In genomic region chr9:85843031-85843890, GRCm38 (mm10) we compare ENCODE assay signal across 7 mouse cellular contexts. TPM values are rescaled to one million over a fixed set of nuclear protein-coding genes. Genes with fewer than 3 reads are reported as not detected.
DNase-seq lines count a peak whose midpoint lies in the region; ATAC-seq and TF ChIP-seq lines count a peak whose summit lies in the region.

No protein-coding gene starts in this region.

- peak; percentile 75 for DNase-seq in NIH3T3 (ENCODE audit: low read depth)
- peak; percentile 67 for DNase-seq in adrenal gland, postnatal 36 days
- DNase-seq in forebrain, embryonic 10.5 days (ENCODE audit: extremely low spot score, low spot score), result peak; percentile 75
- DNase-seq in heart, postnatal 10 days, result peak; percentile 48 to 56
- peak; percentile 27 to 70 for DNase-seq in kidney, postnatal 25 days
- peak; percentile 47 for DNase-seq in stomach, postnatal 0 days (ENCODE audit: low spot score)

- peak overlapping the region; percentile 98 for H3K4me2 ChIP-seq in stomach, postnatal 0 days (replicated peaks; ENCODE audit: low read depth)

- no peak for TF ChIP-seq EP300 in stomach, postnatal 0 days (optimal IDR thresholded peaks at IDR 0.05)

- peaks cover 49% of the 10 kb centered on the region for H3K27me3 ChIP-seq in forebrain, embryonic 10.5 days (ENCODE audit: poor library complexity, severe bottlenecking)
- H3K27me3 ChIP-seq in megakaryocyte, embryonic 14.5 days (replicated peaks), result peaks cover 71% of the 10 kb centered on the region
- no peaks in the 10 kb centered on the region for H3K27me3 ChIP-seq in stomach, postnatal 0 days (ENCODE audit: control insufficient read depth, insufficient read depth, low read length)

- H3K4me3 ChIP-seq in forebrain, embryonic 10.5 days, result peak overlapping the region; percentile 81
- H3K4me3 ChIP-seq in megakaryocyte, embryonic 14.5 days (replicated peaks), result peak overlapping the region; percentile 90
- H3K4me3 ChIP-seq in stomach, postnatal 0 days (ENCODE audit: low read depth, low read length), result peak overlapping the region; percentile 65

- H3K4me1 ChIP-seq in forebrain, embryonic 10.5 days, result peaks cover 37% of the 10 kb centered on the region
- peaks cover 30% of the 10 kb centered on the region for H3K4me1 ChIP-seq in megakaryocyte, embryonic 14.5 days
- H3K4me1 ChIP-seq in stomach, postnatal 0 days (replicated peaks; ENCODE audit: control insufficient read depth, insufficient read depth), result no peaks in the 10 kb centered on the region

- no peak for TF ChIP-seq CTCF in stomach, postnatal 0 days (IDR thresholded peaks at IDR 0.05; ENCODE audit: low read depth)

- H3K9me3 ChIP-seq in forebrain, embryonic 10.5 days, result no peaks in the 10 kb centered on the region
- H3K9me3 ChIP-seq in megakaryocyte, embryonic 14.5 days, result peaks cover 7% of the 10 kb centered on the region
- H3K9me3 ChIP-seq in stomach, postnatal 0 days (ENCODE audit: control insufficient read depth, low read length), result no peaks in the 10 kb centered on the region

- ATAC-seq in stomach, postnatal 0 days (ENCODE audit: low FRiP score, low TSS enrichment), result peak; percentile 60

- peak overlapping the region; percentile 95 for H3K27ac ChIP-seq in forebrain, embryonic 10.5 days
- H3K27ac ChIP-seq in stomach, postnatal 0 days (replicated peaks), result peak overlapping the region; percentile 45; the same call in 1 of the 2 replicates

- intact Hi-C loops in heart, postnatal 10 days (cut with DNase I), result loop anchor here (5.0 to 10.0 kb wide), 2 partner anchors 51 to 732 kb away; partner anchors contain the start of genes Pgm3 and Rwdd2a

- H3K9ac ChIP-seq in stomach, postnatal 0 days (ENCODE audit: low read length), result peak overlapping the region; percentile 69

- peaks cover 23% of the 10 kb centered on the region for H3K36me3 ChIP-seq in forebrain, embryonic 10.5 days (replicated peaks)
- no peaks in the 10 kb centered on the region for H3K36me3 ChIP-seq in megakaryocyte, embryonic 14.5 days (replicated peaks; ENCODE audit: low read length)
- no peaks in the 10 kb centered on the region for H3K36me3 ChIP-seq in stomach, postnatal 0 days (ENCODE audit: control insufficient read depth, insufficient read depth, low read length)

- WGBS in forebrain, embryonic 10.5 days, result under 1% methylated on average over 61 of the region's 65 CpGs
- WGBS in stomach, postnatal 0 days, result under 1% methylated on average over 51 of the region's 65 CpGs

RNA-seq across cellular contexts. Expression of gene Tpbg, which starts 1.1 kb away (rescaled TPM):
- 1 to 10 TPM; 2.7 to 4.7 TPM for total RNA-seq in adrenal gland, postnatal 36 days (2021)
- polyA plus RNA-seq in forebrain, embryonic 10.5 days (2016; fragmentation: Nextera tagmentation; extraction: Ambion mirVana), result 24.9 and 25.8 TPM in 2 replicates
- 1 to 10 TPM; 3.2 to 3.9 TPM for total RNA-seq in heart, postnatal 10 days (2021)
- polyA plus RNA-seq in megakaryocyte, embryonic 14.5 days (2012; ENCODE audit: insufficient read depth, low replicate concordance), result not detected in 2 replicates
- 3.8 and 4.4 TPM in 2 replicates for polyA plus RNA-seq in stomach, postnatal 0 days (2015; fragmentation: Nextera tagmentation; extraction: Ambion mirVana)

Comparison
In these comparisons a context has a peak if more than half of its experiments do, and no peak if none do; other contexts are left out.
1. Peak in every context shown above with its lines: DNase-seq, ATAC-seq, H3K4me3 ChIP-seq and H3K27ac ChIP-seq.